Mouse (Mus musculus): ENCODE data around the gene Stx1a. TPM values are rescaled to one million over a fixed set of nuclear protein-coding genes. Genes with fewer than 3 reads are reported as not detected.
A peak's percentile ranks its signal among the peaks of the same experiment; 100 is the strongest.

Gene Stx1a
- total RNA-seq (2021), result 1 to 10 TPM; 4.5 to 5.1 TPM
- long read RNA-seq, experiment 1, partial matches to known transcripts, result 1 of 6 reads
- long read RNA-seq, experiment 1, other reads (novel, unspliced or antisense), result 1 of 6 reads
- long read RNA-seq, experiment 2, partial matches to known transcripts, result 1 of 6 reads
- long read RNA-seq, experiment 2, other reads (novel, unspliced or antisense), result 1 of 6 reads

GRCm38 (mm10) chr5:135023344-135024173 lies at the start of gene Stx1a:
TSS of gene Stx1a (plus strand) at chr5:135023482.
- peak; percentile 84 to 90 for DNase-seq (ENCODE audit: low spot score in 2 of 2)

- no peak for DNase-seq (ENCODE audit: low spot score in 2 of 2)
Measured at GRCm38 (mm10) chr5:134973526-134973925, 49.8 kb upstream of the Stx1a start.

GRCm38 (mm10) chr5:134974294-134974693 lies 49.0 kb upstream of the Stx1a start:
- DNase-seq (ENCODE audit: low spot score in 2 of 2), result no peak

- DNase-seq (ENCODE audit: low spot score in 2 of 2), result no peak
Measured at GRCm38 (mm10) chr5:134974921-134975320, 48.4 kb upstream of the Stx1a start.

- DNase-seq (ENCODE audit: low spot score in 2 of 2), result no peak
Measured at GRCm38 (mm10) chr5:134976164-134976563, 47.1 kb upstream of the Stx1a start.

GRCm38 (mm10) chr5:134976577-134977250 lies 46.6 kb upstream of the Stx1a start:
- DNase-seq (ENCODE audit: low spot score in 2 of 2), result no peak

GRCm38 (mm10) chr5:134977837-134978236 lies 45.4 kb upstream of the Stx1a start:
- DNase-seq (ENCODE audit: low spot score in 2 of 2), result no peak

GRCm38 (mm10) chr5:134981149-134981548 lies 42.1 kb upstream of the Stx1a start:
- no peak for DNase-seq (ENCODE audit: low spot score in 2 of 2)

GRCm38 (mm10) chr5:134983111-134983510 lies 40.2 kb upstream of the Stx1a start:
- no peak for DNase-seq (ENCODE audit: low spot score in 2 of 2)

- no peak for DNase-seq (ENCODE audit: low spot score in 2 of 2)
Measured at GRCm38 (mm10) chr5:134983771-134984170, 39.5 kb upstream of the Stx1a start.

GRCm38 (mm10) chr5:134985633-134986297 lies 37.5 kb upstream of the Stx1a start, which contains the start of gene Cldn3:
TSS of gene Cldn3 (plus strand) at chr5:134986214.
- DNase-seq (ENCODE audit: low spot score in 2 of 2), result peak in 1 of 2 experiments; percentile 29

GRCm38 (mm10) chr5:134986298-134987268 lies 36.7 kb upstream of the Stx1a start:
- peak in 1 of 2 experiments; percentile 15 for DNase-seq (ENCODE audit: low spot score in 2 of 2)

GRCm38 (mm10) chr5:134989166-134989565 lies 34.1 kb upstream of the Stx1a start:
- no peak for DNase-seq (ENCODE audit: low spot score in 2 of 2)

GRCm38 (mm10) chr5:134989741-134990140 lies 33.5 kb upstream of the Stx1a start:
- no peak for DNase-seq (ENCODE audit: low spot score in 2 of 2)

GRCm38 (mm10) chr5:134992566-134992965 lies 30.7 kb upstream of the Stx1a start:
- no peak for DNase-seq (ENCODE audit: low spot score in 2 of 2)

- no peak for DNase-seq (ENCODE audit: low spot score in 2 of 2)
Measured at GRCm38 (mm10) chr5:134998359-134998758, 24.9 kb upstream of the Stx1a start.

- no peak for DNase-seq (ENCODE audit: low spot score in 2 of 2)
Measured at GRCm38 (mm10) chr5:134999797-135000196, 23.5 kb upstream of the Stx1a start.

- no peak for DNase-seq (ENCODE audit: low spot score in 2 of 2)
Measured at GRCm38 (mm10) chr5:135000751-135001150, 22.5 kb upstream of the Stx1a start.

GRCm38 (mm10) chr5:135001309-135001708 lies 22.0 kb upstream of the Stx1a start:
- peak in 1 of 2 experiments; percentile 17 for DNase-seq (ENCODE audit: low spot score in 2 of 2)

GRCm38 (mm10) chr5:135002151-135002550 lies 21.1 kb upstream of the Stx1a start:
- no peak for DNase-seq (ENCODE audit: low spot score in 2 of 2)

Measured in gastrocnemius, postnatal 4 days (tissue).